Mouse (Mus musculus) kidney, adult 2 months (tissue): ENCODE data around the gene Gm11444.

Experiments
- CTCF ChIP-seq: fragments of 200-500 bp; conservative IDR thresholded peaks from 2 replicates; pipeline ENCODE4 v1.5.1; 2011; ENCODE audit warnings: low read depth, mild to moderate bottlenecking, control low read depth, low read length, moderate library complexity, mixed read lengths; ENCODE audit not compliant: insufficient read depth, insufficient read length
- POLR2A ChIP-seq: fragments of 200-500 bp; IDR thresholded peaks from one replicate; pipeline ENCODE4 v1.6.1; 2011; ENCODE audit warnings: low read depth, low read length, control low read depth

- TF ChIP-seq CTCF, result no peak
- TF ChIP-seq POLR2A, result no peak
These were observed 15.7 kb downstream of the Gm11444 start for GRCm38 (mm10) chr11:85834386-85834931.
